Mouse (Mus musculus) limb, embryonic 11.5 days (tissue): Measurements from ENCODE around the gene Fanca. TPM values are rescaled to one million over a fixed set of nuclear protein-coding genes. Genes with fewer than 3 reads are reported as not detected.

ENCODE experiments used
- ATAC-seq: fragments of 200-750 bp; cut with Nextera tagmentation; 2 replicates; pipeline ENCODE4 v1.8.0; 2017; ENCODE audit warnings: low read depth; ENCODE audit not compliant: insufficient number of reproducible peaks, low FRiP score, low TSS enrichment
- DNase-seq: peaks from one replicate; pipeline ENCODE4 v3.0.0-alpha.2; 2015; ENCODE audit warnings: low spot score
- H3K27ac ChIP-seq: fragments of 300-500 bp; sonication (generic); replicated peaks from 2 replicates; pipeline ENCODE4 v1.5.1; 2014; ENCODE audit warnings: low read depth, mild to moderate bottlenecking, low read length
- H3K27me3 ChIP-seq: fragments of 300-500 bp; sonication (generic); 2 replicates; pipeline ENCODE4 v1.6.1; 2014; ENCODE audit warnings: mild to moderate bottlenecking, low read length, mixed read lengths; ENCODE audit not compliant: control insufficient read depth, insufficient read depth
- H3K36me3 ChIP-seq: fragments of 300-500 bp; sonication (generic); 2 replicates; pipeline ENCODE4 v1.6.1; 2014; ENCODE audit warnings: mild to moderate bottlenecking, low read length, moderate library complexity, mixed read lengths; ENCODE audit not compliant: control insufficient read depth, insufficient read depth
- H3K4me1 ChIP-seq: fragments of 300-500 bp; sonication (generic); 2 replicates; pipeline ENCODE4 v1.6.1; 2014; ENCODE audit warnings: low read length, mixed read lengths; ENCODE audit not compliant: control insufficient read depth, insufficient read depth
- H3K4me2 ChIP-seq: fragments of 300-500 bp; sonication (generic); 2 replicates; pipeline ENCODE4 v1.6.1; 2014; ENCODE audit warnings: low read depth, mild to moderate bottlenecking, moderate library complexity; ENCODE audit not compliant: severe bottlenecking
- H3K4me3 ChIP-seq: fragments of 300-500 bp; sonication (generic); 2 replicates; pipeline ENCODE4 v1.5.1; 2014; ENCODE audit warnings: low read depth, low read length
- H3K9ac ChIP-seq: fragments of 300-500 bp; sonication (generic); 2 replicates; pipeline ENCODE4 v1.6.1; 2014; ENCODE audit warnings: mild to moderate bottlenecking, low read length
- H3K9me3 ChIP-seq: fragments of 300-500 bp; sonication (generic); 2 replicates; pipeline ENCODE4 v1.6.1; 2016; ENCODE audit warnings: low read length; ENCODE audit not compliant: control insufficient read depth
- WGBS: fragments of 180-500 bp; shearing (Covaris S2); extraction: QIAGEN DNeasy Blood & Tissue Kit; methylation state at CpG from one replicate; pipeline ENCODE4 v1.1.7; 2014; 5-methylcytosine and 5-hydroxymethylcytosine counted together
- polyA plus RNA-seq: library from polyadenylated mRNA; unstranded; fragments of >200 nt; fragmentation: Nextera tagmentation; extraction: Ambion mirVana; gene quantifications from 2 replicates; pipeline ENCODE4 v1.2.1, GENCODE M21; 2014

Fanca gene
- polyA plus RNA-seq, 1 experiment from 2014 or later = 38.9 TPM

DNA sequence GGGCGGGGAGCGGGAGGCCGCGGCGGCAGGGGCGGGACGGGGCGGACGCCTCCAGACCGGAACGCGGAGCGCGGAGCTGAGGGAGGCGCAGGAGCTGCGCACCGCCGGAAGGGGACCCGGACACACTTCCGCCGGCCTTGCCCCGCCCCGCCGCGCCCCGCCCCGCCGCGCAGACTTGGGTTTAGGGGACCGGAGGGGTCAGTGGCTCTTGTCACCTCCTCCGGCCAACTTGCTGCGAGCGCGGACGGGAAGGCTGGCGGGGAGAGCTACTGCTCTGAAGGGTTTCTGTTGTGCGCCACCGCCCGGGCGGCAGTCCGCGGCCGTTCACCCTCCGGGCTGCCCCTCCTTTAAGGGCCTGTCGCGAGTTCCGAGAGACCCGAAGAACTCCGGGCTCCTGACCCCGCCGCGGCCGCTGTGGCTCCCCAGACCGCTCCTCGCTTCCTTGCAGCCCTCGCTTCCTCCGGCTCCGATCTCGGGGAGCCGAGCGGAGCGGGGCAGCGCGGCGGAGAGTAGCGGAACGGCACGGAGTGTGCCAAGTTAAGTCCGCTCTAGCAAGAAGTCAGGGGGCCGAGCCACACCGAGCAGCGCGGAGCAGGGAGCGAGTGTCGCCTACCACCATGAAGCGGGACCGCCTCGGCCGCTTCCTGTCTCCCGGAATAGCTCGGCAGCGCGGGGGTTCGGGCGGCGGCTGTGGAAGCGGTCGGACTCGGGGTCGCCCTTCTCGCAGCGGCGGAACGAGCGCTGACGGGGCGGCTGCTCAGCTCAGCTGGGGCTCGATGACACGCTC is 64.1 kb downstream of the Fanca start, which contains the start of the genes Zfp276 and Vps9d1:
Zfp276 (plus strand) TSS at position 97 of the 787 bp plus-strand sequence.
Vps9d1 (minus strand) TSS at position 250 of the 787 bp plus-strand sequence.
- Histone ChIP-seq H3K4me3 (peak within 1 kb of the TSS; percentile 94), H3K4me1 (peaks cover 13% of the 10 kb centered on the region), H3K36me3 (peaks cover 17% of the 10 kb centered on the region; the same call in 1 of the 2 replicates), H3K27me3 (no peaks in the 10 kb centered on the region), H3K27ac (peak within 1 kb of the TSS; percentile 79), H3K9ac (peak within 1 kb of the TSS; percentile 92), H3K9me3 (no peaks in the 10 kb centered on the region), H3K4me2 (peak within 1 kb of the TSS; percentile 98)
- under 1% methylated on average over 85 of the region's 99 CpGs for WGBS
- DNase-seq = peak; percentile 89
- ATAC-seq = peak; percentile 85

DNA sequence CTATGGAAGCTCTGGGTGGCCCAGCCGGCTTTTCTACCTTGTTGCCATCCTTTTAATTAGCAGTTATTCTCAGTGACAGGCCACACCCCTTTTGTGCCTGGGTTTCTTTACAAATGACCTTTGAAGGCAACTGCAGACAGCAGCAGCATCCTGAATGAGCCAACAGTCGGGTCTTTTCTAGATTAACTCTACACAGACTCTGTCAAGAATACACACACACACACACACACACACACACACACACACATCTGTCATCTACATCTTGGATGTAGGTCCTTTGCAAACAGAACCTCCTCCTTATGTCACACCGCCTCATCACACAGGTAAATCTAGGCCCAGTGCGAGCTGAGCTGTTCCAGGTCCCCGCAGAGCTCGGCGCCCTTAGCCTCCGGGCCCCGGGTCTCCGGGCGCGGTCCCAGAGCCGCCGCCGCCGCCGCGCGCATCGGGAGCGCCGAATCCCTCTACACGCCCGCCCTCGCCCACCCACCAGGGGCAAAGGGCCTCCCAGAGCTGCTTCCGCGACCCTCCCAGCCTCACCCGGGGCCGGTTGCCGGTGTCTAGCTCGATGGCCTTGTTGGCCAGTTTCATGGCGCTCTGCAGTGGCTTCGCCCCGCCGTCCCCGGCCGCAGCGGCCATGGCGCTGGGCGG is 64.8 kb downstream of the Fanca start:
- DNase-seq (no peak), ATAC-seq (no peak)
- Histone ChIP-seq H3K9me3 (no peaks in the 10 kb centered on the region), H3K36me3 (peaks cover 16% of the 10 kb centered on the region; the same call in 1 of the 2 replicates), H3K4me3 (peak overlapping the region; percentile 94), H3K27me3 (no peaks in the 10 kb centered on the region), H3K4me2 (peak overlapping the region; percentile 98), H3K27ac (peak overlapping the region; percentile 79), H3K9ac (peak overlapping the region; percentile 92), H3K4me1 (peaks cover 13% of the 10 kb centered on the region)
- 0% methylated on average over 40 of the region's 40 CpGs for WGBS

GRCm38 (mm10) chr8:123252925-123253324 is 65.5 kb downstream of the Fanca start:
- Histone ChIP-seq H3K9me3 (no peaks in the 10 kb centered on the region), H3K27me3 (no peaks in the 10 kb centered on the region), H3K4me3 (peak overlapping the region; percentile 94), H3K9ac (no peak overlapping the region), H3K4me2 (peak overlapping the region; percentile 98; the same call in 1 of the 2 replicates), H3K36me3 (peaks cover 14% of the 10 kb centered on the region; the same call in 1 of the 2 replicates), H3K4me1 (peaks cover 13% of the 10 kb centered on the region), H3K27ac (no peak overlapping the region)
- no peak for DNase-seq
- 53% methylated on average over 4 of the region's 4 CpGs for WGBS
- ATAC-seq = no peak

- no peaks in the 10 kb centered on the region for H3K27me3 ChIP-seq
- H3K4me1 ChIP-seq = peaks cover 13% of the 10 kb centered on the region
- WGBS = 95% methylated on average over 5 of the region's 5 CpGs
- no peak overlapping the region for H3K9ac ChIP-seq
- peaks cover 15% of the 10 kb centered on the region for H3K36me3 ChIP-seq
- no peak for DNase-seq
- no peak overlapping the region for H3K4me2 ChIP-seq
- no peaks in the 10 kb centered on the region for H3K9me3 ChIP-seq
- H3K27ac ChIP-seq = no peak overlapping the region
- no peak overlapping the region for H3K4me3 ChIP-seq
- no peak for ATAC-seq
Observed at GRCm38 (mm10) chr8:123250940-123251339, 67.4 kb downstream of the Fanca start.

DNA sequence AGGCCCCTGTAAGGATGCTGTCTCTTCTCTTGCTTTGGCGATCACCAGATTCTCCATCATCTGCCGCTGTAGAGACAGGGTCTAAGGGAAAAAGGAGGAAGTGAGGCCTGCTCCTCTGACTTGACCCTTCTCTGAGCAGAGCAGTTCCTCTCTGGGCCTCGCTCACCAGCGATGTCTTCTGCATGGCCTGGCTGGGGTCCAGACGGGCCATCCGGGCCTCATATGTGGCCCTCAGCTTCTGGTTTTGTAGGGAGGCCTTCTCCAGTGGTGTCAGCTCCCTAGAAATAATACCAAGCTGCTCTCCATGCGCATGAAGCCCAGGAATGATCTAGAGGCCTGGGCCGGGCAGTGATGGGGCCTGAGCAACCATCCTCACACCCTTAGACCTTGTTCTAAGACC is 69.8 kb downstream of the Fanca start:
- DNase-seq = no peak
- Histone ChIP-seq H3K27me3 (no peaks in the 10 kb centered on the region), H3K27ac (no peak overlapping the region), H3K9ac (no peak overlapping the region), H3K4me2 (no peak overlapping the region), H3K4me3 (no peak overlapping the region), H3K4me1 (peaks cover 5% of the 10 kb centered on the region; the same call in 1 of the 2 replicates), H3K36me3 (peaks cover 20% of the 10 kb centered on the region), H3K9me3 (no peaks in the 10 kb centered on the region)
- WGBS = 90% methylated on average over 8 of the region's 8 CpGs
- ATAC-seq = no peak

GRCm38 (mm10) chr8:123247748-123248147 is 70.6 kb downstream of the Fanca start:
- no peaks in the 10 kb centered on the region for H3K27me3 ChIP-seq
- H3K27ac ChIP-seq = no peak overlapping the region
- ATAC-seq = no peak
- H3K4me1 ChIP-seq = no peaks in the 10 kb centered on the region; the same call in 1 of the 2 replicates
- no peak for DNase-seq
- WGBS = 96% methylated on average over 6 of the region's 6 CpGs
- H3K4me2 ChIP-seq = no peak overlapping the region
- no peak overlapping the region for H3K4me3 ChIP-seq
- no peaks in the 10 kb centered on the region for H3K9me3 ChIP-seq
- H3K9ac ChIP-seq = no peak overlapping the region
- H3K36me3 ChIP-seq = peaks cover 20% of the 10 kb centered on the region

GRCm38 (mm10) chr8:123245543-123245942 is 72.8 kb downstream of the Fanca start:
- H3K4me2 ChIP-seq = no peak overlapping the region
- ATAC-seq = no peak
- H3K36me3 ChIP-seq = peaks cover 24% of the 10 kb centered on the region
- H3K4me1 ChIP-seq = no peaks in the 10 kb centered on the region
- no peaks in the 10 kb centered on the region for H3K27me3 ChIP-seq
- no peak overlapping the region for H3K27ac ChIP-seq
- H3K9ac ChIP-seq = no peak overlapping the region
- no peak for DNase-seq
- no peak overlapping the region for H3K4me3 ChIP-seq
- no peaks in the 10 kb centered on the region for H3K9me3 ChIP-seq
- WGBS = 87% methylated on average over 12 of the region's 12 CpGs

GRCm38 (mm10) chr8:123244382-123244781 is 74.0 kb downstream of the Fanca start:
- no peaks in the 10 kb centered on the region for H3K9me3 ChIP-seq
- H3K27me3 ChIP-seq = no peaks in the 10 kb centered on the region
- peaks cover 20% of the 10 kb centered on the region for H3K36me3 ChIP-seq
- no peak for DNase-seq
- no peak overlapping the region for H3K4me2 ChIP-seq
- ATAC-seq = no peak
- H3K4me3 ChIP-seq = no peak overlapping the region
- H3K27ac ChIP-seq = no peak overlapping the region
- 93% methylated on average over 4 of the region's 4 CpGs for WGBS
- no peaks in the 10 kb centered on the region for H3K4me1 ChIP-seq
- no peak overlapping the region for H3K9ac ChIP-seq
